Mouse (Mus musculus) lung, postnatal 0 days (tissue): ENCODE measurements at regions not wholly inside any gene's neighbourhood (a gene's known extent, or its start where the extent isn't known, plus 50 kb on each side); places are given as distances from the start of the nearest gene placed in this dataset.

ENCODE experiments used
- CTCF ChIP-seq: IDR thresholded peaks from 2 replicates; pipeline ENCODE4 v1.5.1; 2016; ENCODE audit warnings: antibody characterized with exemption, mild to moderate bottlenecking
- EP300 ChIP-seq: IDR thresholded peaks from 2 replicates; pipeline ENCODE4 v1.6.1; 2016; ENCODE audit warnings: antibody characterized with exemption, mild to moderate bottlenecking, control low read depth

DNA sequence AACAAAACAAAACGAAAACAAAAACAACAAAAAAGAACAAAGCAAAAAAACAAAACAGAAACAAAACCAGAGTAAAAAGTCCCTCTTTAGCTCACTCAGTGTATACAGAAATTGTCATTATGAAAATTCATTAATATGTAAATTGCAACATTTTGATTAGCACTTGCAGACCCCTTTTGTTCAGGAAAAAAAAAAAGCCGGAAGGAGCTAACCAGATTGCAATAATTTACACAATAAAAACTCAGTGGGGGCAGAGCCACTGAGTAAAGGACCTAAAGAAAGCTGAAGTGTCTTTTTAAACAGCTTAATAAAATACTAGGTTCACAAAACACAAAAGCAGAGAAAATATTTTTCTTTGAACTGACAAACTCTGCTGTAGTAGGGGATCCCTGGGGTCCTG, 922.5 kb downstream of the Robo1 start:
- TF ChIP-seq CTCF (no peak), EP300 (no peak)
